Mouse (Mus musculus) testis, adult 2 months (tissue): ENCODE measurements at regions not wholly inside any gene's neighbourhood (a gene's known extent, or its start where the extent isn't known, plus 50 kb on each side); places are given as distances from the start of the nearest gene placed in this dataset.

Source experiments
- H3K27ac ChIP-seq: fragments of 200-500 bp; 2 replicates; pipeline ENCODE4 v1.5.1; 2012; ENCODE audit warnings: low read depth, low read length; ENCODE audit not compliant: control insufficient read depth, insufficient read depth
- H3K27me3 ChIP-seq: fragments of 200-500 bp; 2 replicates; pipeline ENCODE4 v1.6.1; 2012; ENCODE audit warnings: mild to moderate bottlenecking, low read length, moderate library complexity; ENCODE audit not compliant: control insufficient read depth, insufficient read depth
- H3K36me3 ChIP-seq: fragments of 200-500 bp; 2 replicates; pipeline ENCODE4 v1.6.1; 2012; ENCODE audit warnings: mild to moderate bottlenecking, low read length; ENCODE audit not compliant: control insufficient read depth, insufficient read depth
- H3K4me1 ChIP-seq: fragments of 200-500 bp; 2 replicates; pipeline ENCODE4 v1.6.1; 2012; ENCODE audit warnings: low read length; ENCODE audit not compliant: control insufficient read depth, insufficient read depth
- H3K4me3 ChIP-seq: fragments of 200-500 bp; 2 replicates; pipeline ENCODE4 v1.5.1; 2012; ENCODE audit warnings: low read depth, mild to moderate bottlenecking, low read length, moderate library complexity, mixed read lengths; ENCODE audit not compliant: control insufficient read depth
- CTCF ChIP-seq: fragments of 200-500 bp; IDR thresholded peaks from 2 replicates; pipeline ENCODE4 v1.5.1; 2012; ENCODE audit warnings: low read depth, mild to moderate bottlenecking, inconsistent platforms, low read length, moderate library complexity; ENCODE audit not compliant: control insufficient read depth, insufficient read depth, insufficient replicate concordance
- POLR2A ChIP-seq: fragments of 200-500 bp; IDR thresholded peaks from 2 replicates; pipeline ENCODE4 v1.6.1; 2012; ENCODE audit warnings: low read depth, mild to moderate bottlenecking, inconsistent platforms, low read length, moderate library complexity; ENCODE audit not compliant: control insufficient read depth

GRCm38 (mm10) chr2:160471561-160471960 lies 104.7 kb upstream of the Mafb start:
- Histone ChIP-seq H3K27me3 (no peaks in the 10 kb centered on the region), H3K36me3 (no peaks in the 10 kb centered on the region), H3K4me1 (no peaks in the 10 kb centered on the region), H3K4me3 (no peak overlapping the region), H3K27ac (no peak overlapping the region)
- TF ChIP-seq CTCF (no peak), POLR2A (no peak)

DNA sequence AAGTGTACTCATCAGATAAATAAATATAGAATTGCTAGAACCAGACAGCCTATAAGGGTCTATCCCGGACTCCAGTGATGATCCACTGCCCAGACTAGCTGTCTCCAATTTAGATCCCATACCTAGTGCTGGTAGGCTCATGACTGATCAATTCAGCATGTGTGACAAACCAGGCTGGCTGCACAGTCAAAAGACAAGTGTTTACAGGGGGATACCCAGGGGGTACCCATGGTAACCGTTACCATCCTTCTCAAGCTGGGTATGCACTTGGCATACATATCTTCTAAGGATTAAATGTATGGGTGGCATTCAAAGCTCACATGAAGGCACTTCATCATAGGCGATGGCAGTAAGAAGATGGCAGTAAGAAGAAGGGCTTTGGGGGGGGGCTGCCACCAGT lies 109.3 kb upstream of the Mafb start:
- H3K4me1 ChIP-seq: no peaks in the 10 kb centered on the region
- H3K27me3 ChIP-seq: no peaks in the 10 kb centered on the region
- no peak overlapping the region for H3K27ac ChIP-seq
- H3K4me3 ChIP-seq: no peak overlapping the region
- no peaks in the 10 kb centered on the region for H3K36me3 ChIP-seq
- no peak for TF ChIP-seq CTCF
- no peak for TF ChIP-seq POLR2A

- H3K4me1 ChIP-seq: no peaks in the 10 kb centered on the region
- TF ChIP-seq CTCF (no peak), POLR2A (no peak)
- no peaks in the 10 kb centered on the region for H3K36me3 ChIP-seq
- no peak overlapping the region for H3K27ac ChIP-seq
- H3K27me3 ChIP-seq: no peaks in the 10 kb centered on the region
- no peak overlapping the region for H3K4me3 ChIP-seq
Observed at GRCm38 (mm10) chr2:160479240-160479639, 112.4 kb upstream of the Mafb start.

- no peak overlapping the region for H3K4me3 ChIP-seq
- TF ChIP-seq CTCF (no peak), POLR2A (no peak)
- no peaks in the 10 kb centered on the region for H3K27me3 ChIP-seq
- H3K36me3 ChIP-seq: no peaks in the 10 kb centered on the region
- H3K27ac ChIP-seq: no peak overlapping the region
- H3K4me1 ChIP-seq: no peaks in the 10 kb centered on the region
Observed at GRCm38 (mm10) chr2:160485097-160485496, 118.2 kb upstream of the Mafb start.

- H3K36me3 ChIP-seq: no peaks in the 10 kb centered on the region
- no peaks in the 10 kb centered on the region for H3K4me1 ChIP-seq
- H3K27ac ChIP-seq: no peak overlapping the region
- TF ChIP-seq POLR2A (no peak), CTCF (no peak)
- no peaks in the 10 kb centered on the region for H3K27me3 ChIP-seq
- no peak overlapping the region for H3K4me3 ChIP-seq
Observed at GRCm38 (mm10) chr2:160485515-160485914, 118.7 kb upstream of the Mafb start.

DNA sequence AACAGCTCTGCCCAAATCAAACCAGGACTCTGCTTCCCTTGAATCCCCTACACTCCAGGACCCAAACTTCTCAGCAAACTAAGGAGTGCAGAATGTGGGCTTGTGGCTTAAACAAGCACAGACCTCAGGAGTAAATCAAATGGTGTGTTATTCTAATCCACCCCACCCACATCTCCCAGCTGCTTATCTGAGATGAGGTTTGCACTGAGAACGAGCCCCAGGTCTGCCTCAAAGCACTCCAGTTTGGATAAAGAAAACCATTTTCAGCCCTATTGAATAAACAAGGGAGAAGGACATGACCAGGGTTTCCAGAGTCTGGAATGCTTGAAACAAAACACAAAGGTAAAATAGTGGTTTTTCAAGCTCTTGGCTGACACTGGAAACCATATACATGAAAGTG lies 132.9 kb upstream of the Mafb start:
- H3K27me3 ChIP-seq: no peaks in the 10 kb centered on the region
- TF ChIP-seq POLR2A (no peak), CTCF (no peak)
- H3K27ac ChIP-seq: no peak overlapping the region
- H3K4me3 ChIP-seq: no peak overlapping the region
- H3K4me1 ChIP-seq: no peaks in the 10 kb centered on the region
- no peaks in the 10 kb centered on the region for H3K36me3 ChIP-seq

DNA sequence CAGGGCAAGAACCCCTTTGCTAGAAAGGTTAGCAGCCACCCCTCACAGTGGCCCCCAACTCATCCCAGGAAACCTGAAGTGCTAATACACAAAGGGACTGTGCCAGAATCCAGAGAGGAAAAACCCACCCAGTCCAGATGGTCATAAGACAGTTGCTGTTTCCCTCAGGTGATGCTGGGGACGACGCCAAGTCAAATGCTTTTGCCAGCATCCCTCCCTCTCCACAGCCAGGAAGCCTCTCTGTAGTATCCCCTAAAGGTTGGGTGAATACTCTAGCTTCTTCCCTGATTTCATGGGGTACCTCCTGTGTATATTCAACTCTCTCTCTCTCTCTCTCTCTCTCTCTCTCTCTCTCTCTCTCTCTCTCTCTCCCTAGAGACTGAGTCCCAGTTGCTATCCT lies 136.0 kb upstream of the Mafb start:
- no peaks in the 10 kb centered on the region for H3K27me3 ChIP-seq
- no peaks in the 10 kb centered on the region for H3K36me3 ChIP-seq
- no peak overlapping the region for H3K4me3 ChIP-seq
- no peak overlapping the region for H3K27ac ChIP-seq
- TF ChIP-seq POLR2A (no peak), CTCF (no peak)
- peaks cover under 1% of the 10 kb centered on the region; the same call in 1 of the 2 replicates for H3K4me1 ChIP-seq

GRCm38 (mm10) chr2:160503597-160504393 lies 136.9 kb upstream of the Mafb start:
- no peaks in the 10 kb centered on the region for H3K36me3 ChIP-seq
- no peak overlapping the region for H3K27ac ChIP-seq
- no peak overlapping the region for H3K4me3 ChIP-seq
- no peaks in the 10 kb centered on the region for H3K27me3 ChIP-seq
- peaks cover 3% of the 10 kb centered on the region; the same call in 1 of the 2 replicates for H3K4me1 ChIP-seq
- TF ChIP-seq POLR2A (no peak), CTCF (no peak)
